Mouse (Mus musculus) heart, adult 2 months (tissue): ENCODE measurements around the gene Col7a1. TPM values are rescaled to one million over a fixed set of nuclear protein-coding genes. Genes with fewer than 3 reads are reported as not detected.

Experiments used
- DNase-seq, 2 experiments: peaks; one replicate each; pipeline ENCODE4 v3.0.0; 2021
- H3K27ac ChIP-seq: fragments of 200-600 bp; 2 replicates; pipeline ENCODE4 v1.8.1; 2022
- H3K27me3 ChIP-seq: fragments of 200-500 bp; 2 replicates; pipeline ENCODE4 v1.6.1; 2012; ENCODE audit warnings: mild to moderate bottlenecking, low read length, inconsistent platforms, mixed read lengths; ENCODE audit not compliant: control insufficient read depth, insufficient read depth
- H3K36me3 ChIP-seq: fragments of 200-500 bp; 2 replicates; pipeline ENCODE4 v1.6.1; 2012; ENCODE audit warnings: low read length, inconsistent platforms; ENCODE audit not compliant: control insufficient read depth, insufficient read depth
- H3K4me1 ChIP-seq: fragments of 200-500 bp; 2 replicates; pipeline ENCODE4 v1.6.1; 2011; ENCODE audit warnings: low read length; ENCODE audit not compliant: control insufficient read depth, insufficient read depth
- H3K4me3 ChIP-seq: fragments of 200-600 bp; 2 replicates; pipeline ENCODE4 v1.8.1; 2022
- H3K79me2 ChIP-seq: fragments of 200-500 bp; replicated peaks from 2 replicates; pipeline ENCODE4 v1.6.1; 2012; ENCODE audit warnings: mild to moderate bottlenecking, inconsistent platforms, low read length, moderate library complexity, mixed read lengths; ENCODE audit not compliant: control insufficient read depth, insufficient read depth
- H3K9ac ChIP-seq: fragments of 200-500 bp; 2 replicates; pipeline ENCODE4 v1.6.1; 2012; ENCODE audit warnings: low read depth, mild to moderate bottlenecking, control low read depth, inconsistent platforms, low read length, mixed read lengths
- CTCF ChIP-seq: fragments of 200-600 bp; IDR thresholded peaks from 2 replicates; pipeline ENCODE4 v1.8.1; 2022; ENCODE audit warnings: antibody characterized with exemption, mild to moderate bottlenecking, moderate library complexity
- EP300 ChIP-seq: fragments of 200-500 bp; IDR thresholded peaks from 2 replicates; pipeline ENCODE4 v1.6.1; 2011; ENCODE audit warnings: low read depth, low read length, control low read depth; ENCODE audit not compliant: insufficient read depth
- POLR2A ChIP-seq: fragments of 200-500 bp; IDR thresholded peaks from 2 replicates; pipeline ENCODE4 v1.6.1; 2011; ENCODE audit warnings: mild to moderate bottlenecking, low read depth, low read length, control low read depth; ENCODE audit not compliant: insufficient read depth
- WGBS: fragments of 180-500 bp; shearing (Covaris S2); methylation state at CpG from one replicate; pipeline ENCODE4 v1.1.7; 2018; 5-methylcytosine and 5-hydroxymethylcytosine counted together
- intact Hi-C: fragments of 180-260 bp; cut with DNase I; formaldehyde crosslinking; loops from one replicate; pipeline ENCODE4 v1.15.1; 2025
- polyA plus RNA-seq: library from polyadenylated mRNA; depleted of rRNA; stranded (reverse); fragments of >200 nt; gene quantifications from 2 replicates; pipeline ENCODE4 v1.2.3, GENCODE M21; 2012
- total RNA-seq, 2 experiments: library from RNA; stranded (reverse); gene quantifications; 2 replicates each; pipeline ENCODE4 v1.2.3; 2021

Gene Col7a1
- total and polyA plus RNA-seq, 3 experiments, result 0.30 to 0.57 (median 0.47) TPM

- no peaks in the 10 kb centered on the region for H3K79me2 ChIP-seq
- H3K27me3 ChIP-seq, result no peaks in the 10 kb centered on the region
- H3K9ac ChIP-seq, result no peak overlapping the region
- intact Hi-C loops, result no loop called here
- TF ChIP-seq EP300, result no peak
- TF ChIP-seq CTCF, result no peak
- no peak for TF ChIP-seq POLR2A
- H3K4me1 ChIP-seq, result no peaks in the 10 kb centered on the region
- 47% methylated on average over 13 of the region's 13 CpGs for WGBS
- H3K4me3 ChIP-seq, result no peak overlapping the region
- peak; percentile 53 to 58 for DNase-seq
- no peaks in the 10 kb centered on the region; the same call in 1 of the 2 replicates for H3K36me3 ChIP-seq
- H3K27ac ChIP-seq, result no peak overlapping the region
These were observed 4.0 kb upstream of the Col7a1 start for GRCm38 (mm10) chr9:108949231-108949966.

- TF ChIP-seq EP300, result 0 out of 2 replicates have a peak, but pooled peaks have one; percentile 0
- no peak for TF ChIP-seq CTCF
- no peaks in the 10 kb centered on the region for H3K27me3 ChIP-seq
- no peak overlapping the region for H3K9ac ChIP-seq
- H3K79me2 ChIP-seq, result no peaks in the 10 kb centered on the region
- no peaks in the 10 kb centered on the region for H3K4me1 ChIP-seq
- 77% methylated on average over 9 of the region's 9 CpGs for WGBS
- intact Hi-C loops, result no loop called here
- no peaks in the 10 kb centered on the region; the same call in 1 of the 2 replicates for H3K36me3 ChIP-seq
- H3K27ac ChIP-seq, result no peak overlapping the region
- peak in 1 of 2 experiments; percentile 36 for DNase-seq
- no peak overlapping the region for H3K4me3 ChIP-seq
These were observed 3.2 kb upstream of the Col7a1 start for GRCm38 (mm10) chr9:108949967-108950728.

GRCm38 (mm10) chr9:108955241-108955640 is 1.9 kb downstream of the Col7a1 start:
- 87% methylated on average over 11 of the region's 11 CpGs for WGBS
- intact Hi-C loops, result no loop called here
- Histone ChIP-seq H3K27ac (no peak overlapping the region), H3K4me3 (no peak overlapping the region), H3K4me1 (no peaks in the 10 kb centered on the region), H3K79me2 (no peaks in the 10 kb centered on the region), H3K9ac (no peak overlapping the region), H3K27me3 (no peaks in the 10 kb centered on the region), H3K36me3 (no peaks in the 10 kb centered on the region)
- TF ChIP-seq CTCF (no peak), POLR2A (no peak), EP300 (no peak)
- no peak for DNase-seq

- no peaks in the 10 kb centered on the region for H3K27me3 ChIP-seq
- no peak for DNase-seq
- 90% methylated on average over 11 of the region's 11 CpGs for WGBS
- no peak overlapping the region for H3K27ac ChIP-seq
- intact Hi-C loops, result no loop called here
- H3K36me3 ChIP-seq, result no peaks in the 10 kb centered on the region
- TF ChIP-seq POLR2A, result no peak
- no peak for TF ChIP-seq CTCF
- no peak for TF ChIP-seq EP300
- H3K79me2 ChIP-seq, result no peaks in the 10 kb centered on the region
- H3K9ac ChIP-seq, result no peak overlapping the region
- no peak overlapping the region for H3K4me3 ChIP-seq
- H3K4me1 ChIP-seq, result no peaks in the 10 kb centered on the region
These were observed 2.5 kb downstream of the Col7a1 start for GRCm38 (mm10) chr9:108955846-108956245.

- WGBS, result 68% methylated on average over 3 of the region's 3 CpGs
These were observed 10.2 kb downstream of the Col7a1 start for GRCm38 (mm10) chr9:108963577-108963976.

GRCm38 (mm10) chr9:108964338-108964737 is 11.0 kb downstream of the Col7a1 start:
- H3K79me2 ChIP-seq, result no peaks in the 10 kb centered on the region
- H3K36me3 ChIP-seq, result no peaks in the 10 kb centered on the region
- H3K4me3 ChIP-seq, result no peak overlapping the region
- TF ChIP-seq EP300, result no peak
- no peak for TF ChIP-seq CTCF
- no peak for TF ChIP-seq POLR2A
- DNase-seq, result no peak
- H3K27me3 ChIP-seq, result no peaks in the 10 kb centered on the region
- H3K4me1 ChIP-seq, result no peaks in the 10 kb centered on the region
- intact Hi-C loops, result no loop called here
- H3K27ac ChIP-seq, result no peak overlapping the region
- 73% methylated on average over 6 of the region's 6 CpGs for WGBS
- H3K9ac ChIP-seq, result no peak overlapping the region

More at GRCm38 (mm10) chr9:108963577-108963976, 10.2 kb downstream of the Col7a1 start:
- Histone ChIP-seq H3K79me2 (no peaks in the 10 kb centered on the region), H3K27ac (no peak overlapping the region), H3K27me3 (no peaks in the 10 kb centered on the region), H3K9ac (no peak overlapping the region), H3K4me1 (no peaks in the 10 kb centered on the region), H3K36me3 (no peaks in the 10 kb centered on the region), H3K4me3 (no peak overlapping the region)
- no peak for DNase-seq
- intact Hi-C loops, result no loop called here
- TF ChIP-seq POLR2A, result no peak
- TF ChIP-seq CTCF, result no peak
- TF ChIP-seq EP300, result no peak
